Mouse (Mus musculus): Measurements from ENCODE around the gene Ugt1a6b.

- TF ChIP-seq MAFK (IDR thresholded peaks at IDR 0.05; ENCODE audit: insufficient read depth, low read depth, low read length) (no peak), CHD2 (IDR thresholded peaks at IDR 0.05; ENCODE audit: low read depth, low read length) (no peak), HCFC1 (IDR thresholded peaks at IDR 0.05; ENCODE audit: borderline replicate concordance, insufficient read depth, low read length) (no peak)
Observed at GRCm38 (mm10) chr1:88206843-88207479, 103.9 kb downstream of the Ugt1a6b start.
